Mouse (Mus musculus) embryonic fibroblast, embryonic 13.5 days (primary cell): ENCODE data around the gene Tubb1. TPM values are rescaled to one million over a fixed set of nuclear protein-coding genes. Genes with fewer than 3 reads are reported as not detected.

Experiments
- H3K27ac ChIP-seq: 2 replicates; pipeline ENCODE4 v1.5.1; 2012; ENCODE audit warnings: low read length, control low read depth, inconsistent platforms; ENCODE audit not compliant: insufficient read depth
- H3K4me1 ChIP-seq: 2 replicates; pipeline ENCODE4 v1.6.1; 2011; ENCODE audit warnings: low read length; ENCODE audit not compliant: control insufficient read depth, insufficient read depth
- H3K4me3 ChIP-seq: 2 replicates; pipeline ENCODE4 v1.5.1; 2011; ENCODE audit warnings: mild to moderate bottlenecking, control low read depth, low read length; ENCODE audit not compliant: insufficient read depth
- CTCF ChIP-seq: IDR thresholded peaks from 2 replicates; pipeline ENCODE4 v1.5.1; 2011; ENCODE audit warnings: mild to moderate bottlenecking, control low read depth, low read length, moderate library complexity, borderline replicate concordance; ENCODE audit not compliant: insufficient read depth
- POLR2A ChIP-seq: IDR thresholded peaks from 2 replicates; pipeline ENCODE4 v1.6.1; 2011; ENCODE audit warnings: low read depth, mild to moderate bottlenecking, control low read depth, low read length, moderate library complexity
- polyA plus RNA-seq: library from polyadenylated mRNA; stranded (reverse); fragments of >200 nt; gene quantifications from 2 replicates; pipeline ENCODE4 v1.2.4, GENCODE M21; 2011; ENCODE audit warnings: low read depth; ENCODE audit not compliant: missing spikeins, insufficient read length

Tubb1 gene
- polyA plus RNA-seq, 1 experiment = not detected

DNA sequence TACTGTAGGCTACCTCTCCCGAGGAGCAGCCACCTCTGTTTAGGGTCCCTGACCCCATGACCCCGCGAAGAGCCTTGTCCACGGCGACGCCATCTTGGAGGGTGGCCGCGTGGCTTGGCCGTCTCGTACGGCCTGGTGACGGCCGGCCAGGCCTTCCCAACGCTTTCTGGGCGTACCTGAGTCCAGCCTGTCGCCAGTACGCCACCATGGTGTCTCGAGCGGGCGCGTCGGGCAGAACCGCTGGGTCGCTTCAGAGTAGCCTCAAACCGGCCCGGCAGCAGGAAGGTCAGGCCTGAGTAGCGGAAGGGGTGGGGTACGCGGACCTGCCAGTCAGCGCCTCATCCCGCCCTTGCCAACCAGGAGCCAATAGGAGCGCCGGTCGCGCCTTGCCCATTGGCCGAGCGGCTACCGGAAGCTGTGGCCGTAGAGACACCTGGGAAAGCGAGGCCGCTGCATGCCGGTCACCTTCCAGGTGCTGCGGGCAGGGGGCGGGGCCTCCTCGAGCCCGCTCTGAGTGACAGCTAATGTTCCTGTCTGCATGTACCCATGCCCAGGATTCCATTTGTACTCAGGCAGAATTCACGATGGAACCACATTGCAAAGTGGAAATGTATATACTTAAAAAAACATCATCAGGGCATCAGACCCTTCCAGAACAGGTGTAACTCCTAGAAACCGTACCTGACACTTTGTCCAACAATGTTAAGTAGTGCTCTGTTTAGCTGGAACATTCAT is 13.5 kb downstream of the Tubb1 start, which contains the start of gene Atp5e:
TSS of gene Atp5e (minus strand) at position 317 of the 735 bp plus-strand sequence.
- Histone ChIP-seq H3K4me1 (no peaks in the 10 kb centered on the region), H3K27ac (no peak within 1 kb of the TSS), H3K4me3 (peak within 1 kb of the TSS; percentile 62)
- TF ChIP-seq POLR2A (peak; percentile 56), CTCF (no peak)

GRCm38 (mm10) chr2:174470333-174470732 is 19.8 kb downstream of the Tubb1 start:
- H3K4me3 ChIP-seq = no peak overlapping the region
- no peaks in the 10 kb centered on the region for H3K4me1 ChIP-seq
- TF ChIP-seq CTCF (no peak), POLR2A (no peak)
- H3K27ac ChIP-seq = no peak overlapping the region

GRCm38 (mm10) chr2:174470786-174471405 is 20.4 kb downstream of the Tubb1 start:
- Histone ChIP-seq H3K27ac (no peak overlapping the region), H3K4me3 (no peak overlapping the region), H3K4me1 (no peaks in the 10 kb centered on the region)
- TF ChIP-seq POLR2A (no peak), CTCF (no peak)

DNA sequence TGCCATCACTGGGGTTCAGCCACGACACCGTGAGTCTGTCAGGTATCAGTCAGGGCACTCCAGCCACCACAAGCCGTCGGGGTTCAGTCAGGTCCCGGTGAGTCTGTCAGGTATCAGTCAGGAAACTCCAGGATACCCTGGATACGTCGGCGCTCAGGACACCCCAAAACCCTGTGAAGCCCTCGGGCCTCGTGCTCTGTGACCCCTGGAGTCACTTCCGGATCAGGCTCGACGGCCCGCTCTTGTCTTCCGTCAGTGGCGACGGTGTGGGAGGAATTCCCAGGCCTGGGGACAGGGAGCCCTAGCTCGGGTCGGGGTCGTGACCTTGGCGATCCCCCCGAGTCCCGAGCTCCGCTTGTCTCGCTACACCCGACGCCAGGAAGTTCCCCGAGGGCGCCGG is 21.9 kb downstream of the Tubb1 start:
- Histone ChIP-seq H3K27ac (peak overlapping the region; percentile 7; the same call in 1 of the 2 replicates), H3K4me3 (peak overlapping the region; percentile 67), H3K4me1 (no peaks in the 10 kb centered on the region)
- TF ChIP-seq CTCF = no peak
- no peak for TF ChIP-seq POLR2A

GRCm38 (mm10) chr2:174472818-174473549 is 22.5 kb downstream of the Tubb1 start, which contains the start of gene Prelid3b:
TSS of gene Prelid3b (minus strand) at chr2:174473081.
- Histone ChIP-seq H3K4me3 (peak within 1 kb of the TSS; percentile 67), H3K4me1 (no peaks in the 10 kb centered on the region), H3K27ac (peak within 1 kb of the TSS; percentile 7; the same call in 1 of the 2 replicates)
- TF ChIP-seq CTCF (no peak), POLR2A (peak; percentile 84)

- H3K27ac ChIP-seq = no peak overlapping the region
- no peak for TF ChIP-seq CTCF
- no peak for TF ChIP-seq POLR2A
- H3K4me1 ChIP-seq = no peaks in the 10 kb centered on the region
- H3K4me3 ChIP-seq = peak overlapping the region; percentile 17
These were observed 23.0 kb downstream of the Tubb1 start for GRCm38 (mm10) chr2:174473550-174473927.

GRCm38 (mm10) chr2:174477543-174478319 is 27.2 kb downstream of the Tubb1 start:
- Histone ChIP-seq H3K27ac (no peak overlapping the region), H3K4me1 (no peaks in the 10 kb centered on the region), H3K4me3 (no peak overlapping the region)
- no peak for TF ChIP-seq POLR2A
- TF ChIP-seq CTCF = no peak

DNA sequence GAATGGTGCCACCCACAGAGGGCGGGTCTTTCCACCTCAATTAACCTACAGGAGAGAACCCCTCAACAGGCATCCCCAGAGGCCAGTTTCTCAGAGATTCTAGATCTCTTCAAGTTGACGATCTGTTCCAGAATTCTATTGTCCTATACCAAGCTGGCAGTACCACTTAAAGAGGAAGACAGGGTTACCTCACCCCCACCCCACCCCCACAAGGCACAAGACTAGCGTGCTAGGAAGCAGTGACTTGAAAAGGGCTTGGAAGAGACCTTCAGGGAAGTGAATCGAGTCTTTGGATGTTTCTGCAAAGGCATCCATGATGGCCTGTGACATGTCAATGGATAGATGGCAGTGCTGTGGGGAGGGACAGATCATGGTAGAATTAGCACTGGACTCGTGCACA is 28.3 kb downstream of the Tubb1 start:
- H3K4me3 ChIP-seq = no peak overlapping the region
- H3K4me1 ChIP-seq = no peaks in the 10 kb centered on the region
- no peak overlapping the region for H3K27ac ChIP-seq
- TF ChIP-seq POLR2A (no peak), CTCF (no peak)

- Histone ChIP-seq H3K4me1 (no peaks in the 10 kb centered on the region), H3K27ac (no peak overlapping the region), H3K4me3 (no peak overlapping the region)
- no peak for TF ChIP-seq POLR2A
- no peak for TF ChIP-seq CTCF
These were observed 36.5 kb downstream of the Tubb1 start for GRCm38 (mm10) chr2:174487005-174487404.

DNA sequence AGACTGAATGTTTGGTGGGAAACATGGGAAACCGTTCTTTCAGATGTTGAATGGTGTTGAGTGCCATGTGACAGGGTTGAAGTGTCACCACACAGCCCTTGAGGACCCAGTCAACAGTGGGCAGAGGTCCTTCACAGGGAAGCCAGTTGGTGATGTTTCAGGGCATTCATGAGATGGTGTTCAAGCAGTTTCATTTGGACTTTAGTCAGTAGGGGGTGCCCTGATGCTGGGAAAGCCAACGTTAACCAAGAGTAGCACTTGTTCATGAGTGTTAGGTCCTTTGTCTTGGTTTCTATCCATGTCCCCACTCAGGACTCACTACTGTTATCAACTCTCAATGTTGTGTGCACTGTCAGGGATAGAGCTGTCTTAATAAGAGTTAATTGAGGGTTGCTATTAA is 42.4 kb downstream of the Tubb1 start:
- Histone ChIP-seq H3K4me3 (no peak overlapping the region), H3K4me1 (no peaks in the 10 kb centered on the region), H3K27ac (no peak overlapping the region)
- TF ChIP-seq POLR2A (no peak), CTCF (no peak)
